Mouse (Mus musculus) stomach, embryonic 15.5 days (tissue): ENCODE measurements around the gene Adgrf5. TPM values are rescaled to one million over a fixed set of nuclear protein-coding genes. Genes with fewer than 3 reads are reported as not detected.

Experiments used
- ATAC-seq: fragments of 200-750 bp; cut with Nextera tagmentation; 2 replicates; pipeline ENCODE4 v1.8.0; 2017; ENCODE audit warnings: low read depth, moderate number of reproducible peaks, moderate TSS enrichment; ENCODE audit not compliant: insufficient read depth, low FRiP score
- H3K27ac ChIP-seq: fragments of 300-500 bp; sonication (generic); 2 replicates; pipeline ENCODE4 v1.5.1; 2015; ENCODE audit warnings: mild to moderate bottlenecking, inconsistent platforms
- H3K27me3 ChIP-seq: fragments of 300-500 bp; sonication (generic); replicated peaks from 2 replicates; pipeline ENCODE4 v1.6.1; 2015; ENCODE audit warnings: inconsistent platforms
- H3K36me3 ChIP-seq: fragments of 300-500 bp; sonication (generic); 2 replicates; pipeline ENCODE4 v1.6.1; 2015; ENCODE audit warnings: inconsistent platforms
- H3K4me1 ChIP-seq: fragments of 300-500 bp; sonication (generic); 2 replicates; pipeline ENCODE4 v1.6.1; 2015; ENCODE audit warnings: inconsistent platforms
- H3K4me2 ChIP-seq: fragments of 300-500 bp; sonication (generic); 2 replicates; pipeline ENCODE4 v1.6.1; 2015; ENCODE audit warnings: mild to moderate bottlenecking, inconsistent platforms
- H3K4me3 ChIP-seq: fragments of 300-500 bp; sonication (generic); replicated peaks from 2 replicates; pipeline ENCODE4 v1.5.1; 2015; ENCODE audit warnings: inconsistent platforms
- H3K9ac ChIP-seq: fragments of 300-500 bp; sonication (generic); 2 replicates; pipeline ENCODE4 v1.6.1; 2015; ENCODE audit warnings: inconsistent platforms
- H3K9me3 ChIP-seq: fragments of 300-500 bp; sonication (generic); 2 replicates; pipeline ENCODE4 v1.6.1; 2016; ENCODE audit warnings: inconsistent platforms
- WGBS: fragments of 180-500 bp; shearing (Covaris S2); methylation state at CpG from one replicate; pipeline ENCODE4 v1.1.7; 2015; 5-methylcytosine and 5-hydroxymethylcytosine counted together
- polyA plus RNA-seq: library from polyadenylated mRNA; unstranded; fragments of >200 nt; fragmentation: Nextera tagmentation; extraction: Ambion mirVana; gene quantifications from 2 replicates; pipeline ENCODE4 v1.2.1, GENCODE M21; 2015

The Adgrf5 gene
- polyA plus RNA-seq, 1 experiment from 2014 or later: 10.1 TPM

DNA sequence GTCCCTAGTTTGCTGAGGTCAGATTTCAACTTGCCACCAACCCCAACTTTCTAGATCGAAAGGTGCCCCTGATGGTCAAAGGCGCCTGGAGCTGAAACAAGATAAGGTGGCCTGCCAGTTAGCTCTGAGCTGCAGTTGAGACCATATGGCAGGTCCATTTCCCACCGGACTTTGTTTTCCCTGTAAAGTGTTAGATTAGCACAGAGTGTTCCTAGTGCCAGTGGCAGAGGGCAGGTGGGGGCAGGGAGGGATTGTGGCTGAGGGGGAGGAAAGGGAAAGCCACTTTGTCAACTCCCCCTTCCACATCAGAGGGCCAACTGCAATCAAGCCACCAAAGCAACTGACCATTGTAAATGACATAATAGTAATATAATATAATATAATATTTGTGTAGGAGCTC lies 26.9 kb downstream of the Adgrf5 start:
- H3K27me3 ChIP-seq: no peaks in the 10 kb centered on the region
- no peak overlapping the region for H3K4me2 ChIP-seq
- no peaks in the 10 kb centered on the region for H3K4me1 ChIP-seq
- no peak overlapping the region for H3K4me3 ChIP-seq
- H3K9me3 ChIP-seq: no peaks in the 10 kb centered on the region
- H3K36me3 ChIP-seq: no peaks in the 10 kb centered on the region
- H3K27ac ChIP-seq: no peak overlapping the region
- WGBS: 38% methylated on average over 3 of the region's 3 CpGs
- no peak; the same call in 1 of the 2 replicates for ATAC-seq
- H3K9ac ChIP-seq: no peak overlapping the region

DNA sequence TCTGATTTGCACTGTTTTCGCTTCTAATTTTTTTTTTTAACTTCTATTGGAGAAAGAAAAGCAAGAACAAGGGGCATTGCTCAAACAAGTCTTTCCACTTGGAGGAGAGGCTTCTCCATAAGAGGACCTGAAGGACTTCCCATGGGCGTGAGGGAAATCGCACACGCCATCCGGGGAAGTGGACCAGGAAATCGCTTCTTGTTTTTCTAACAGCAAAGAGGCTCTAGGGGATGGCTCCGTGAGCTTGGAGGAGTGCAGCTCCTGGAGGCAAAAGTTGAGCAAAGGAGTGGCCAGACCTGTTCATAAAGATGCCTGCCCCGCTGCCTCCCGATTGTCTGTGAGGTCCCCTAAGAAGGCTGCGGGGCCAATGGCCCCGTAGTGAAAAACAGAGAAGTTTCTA lies 29.0 kb downstream of the Adgrf5 start:
- H3K9me3 ChIP-seq: no peaks in the 10 kb centered on the region
- no peaks in the 10 kb centered on the region for H3K4me1 ChIP-seq
- H3K4me2 ChIP-seq: no peak overlapping the region
- H3K4me3 ChIP-seq: 0 out of 2 replicates have a peak overlapping the region, but pooled peaks have one; percentile 8
- ATAC-seq: no peak
- WGBS: 79% methylated on average over 11 of the region's 11 CpGs
- H3K36me3 ChIP-seq: no peaks in the 10 kb centered on the region
- no peak overlapping the region for H3K9ac ChIP-seq
- H3K27me3 ChIP-seq: no peaks in the 10 kb centered on the region
- no peak overlapping the region for H3K27ac ChIP-seq

DNA sequence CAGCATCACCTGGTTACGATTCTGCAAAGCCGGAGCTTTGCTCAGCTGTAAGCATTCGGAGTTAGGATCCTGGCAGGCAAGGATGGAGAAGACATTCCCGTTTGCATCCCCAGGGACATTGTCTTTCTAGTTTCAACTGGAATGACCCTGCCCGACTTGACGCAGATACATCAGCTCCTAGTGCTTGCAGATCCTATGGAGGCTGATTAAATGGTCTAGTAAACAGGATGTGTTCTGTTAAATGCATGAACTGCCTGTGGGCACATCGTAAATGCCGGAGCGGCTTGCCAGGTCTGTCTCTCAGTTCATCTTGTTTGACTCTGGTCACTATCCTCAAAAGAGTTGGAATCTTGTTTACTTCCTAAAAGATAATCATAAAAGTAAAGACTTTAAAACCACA lies 31.9 kb downstream of the Adgrf5 start:
- H3K4me1 ChIP-seq: no peaks in the 10 kb centered on the region
- no peak overlapping the region for H3K27ac ChIP-seq
- H3K9ac ChIP-seq: no peak overlapping the region
- no peak for ATAC-seq
- WGBS: 65% methylated on average over 9 of the region's 9 CpGs
- no peaks in the 10 kb centered on the region for H3K27me3 ChIP-seq
- no peaks in the 10 kb centered on the region for H3K36me3 ChIP-seq
- no peaks in the 10 kb centered on the region for H3K9me3 ChIP-seq
- H3K4me2 ChIP-seq: no peak overlapping the region
- no peak overlapping the region for H3K4me3 ChIP-seq

DNA sequence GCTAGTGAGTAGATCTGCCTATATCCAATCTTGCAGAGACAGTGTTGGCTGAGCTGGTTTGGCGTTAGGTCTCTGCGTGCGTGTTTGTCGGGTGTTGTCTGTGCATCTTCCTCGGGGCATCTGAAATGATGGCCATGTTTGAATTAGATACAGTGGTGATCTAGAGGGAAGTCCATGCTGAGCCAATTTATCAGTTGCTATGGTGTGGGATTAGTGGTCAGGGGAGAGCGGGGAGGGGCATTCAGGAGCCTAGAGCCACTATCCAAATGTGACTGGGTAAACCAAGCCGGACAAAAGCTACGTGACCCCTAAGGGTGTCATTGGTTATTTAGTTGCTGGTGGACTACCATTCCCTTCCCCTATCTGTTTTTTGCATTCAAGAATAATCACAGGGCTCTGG lies 33.4 kb downstream of the Adgrf5 start:
- H3K36me3 ChIP-seq: no peaks in the 10 kb centered on the region
- H3K4me3 ChIP-seq: no peak overlapping the region
- no peaks in the 10 kb centered on the region for H3K9me3 ChIP-seq
- H3K4me2 ChIP-seq: no peak overlapping the region
- no peak overlapping the region for H3K27ac ChIP-seq
- WGBS: 81% methylated on average over 8 of the region's 8 CpGs
- H3K27me3 ChIP-seq: no peaks in the 10 kb centered on the region
- no peak overlapping the region for H3K9ac ChIP-seq
- no peaks in the 10 kb centered on the region for H3K4me1 ChIP-seq
- no peak for ATAC-seq

DNA sequence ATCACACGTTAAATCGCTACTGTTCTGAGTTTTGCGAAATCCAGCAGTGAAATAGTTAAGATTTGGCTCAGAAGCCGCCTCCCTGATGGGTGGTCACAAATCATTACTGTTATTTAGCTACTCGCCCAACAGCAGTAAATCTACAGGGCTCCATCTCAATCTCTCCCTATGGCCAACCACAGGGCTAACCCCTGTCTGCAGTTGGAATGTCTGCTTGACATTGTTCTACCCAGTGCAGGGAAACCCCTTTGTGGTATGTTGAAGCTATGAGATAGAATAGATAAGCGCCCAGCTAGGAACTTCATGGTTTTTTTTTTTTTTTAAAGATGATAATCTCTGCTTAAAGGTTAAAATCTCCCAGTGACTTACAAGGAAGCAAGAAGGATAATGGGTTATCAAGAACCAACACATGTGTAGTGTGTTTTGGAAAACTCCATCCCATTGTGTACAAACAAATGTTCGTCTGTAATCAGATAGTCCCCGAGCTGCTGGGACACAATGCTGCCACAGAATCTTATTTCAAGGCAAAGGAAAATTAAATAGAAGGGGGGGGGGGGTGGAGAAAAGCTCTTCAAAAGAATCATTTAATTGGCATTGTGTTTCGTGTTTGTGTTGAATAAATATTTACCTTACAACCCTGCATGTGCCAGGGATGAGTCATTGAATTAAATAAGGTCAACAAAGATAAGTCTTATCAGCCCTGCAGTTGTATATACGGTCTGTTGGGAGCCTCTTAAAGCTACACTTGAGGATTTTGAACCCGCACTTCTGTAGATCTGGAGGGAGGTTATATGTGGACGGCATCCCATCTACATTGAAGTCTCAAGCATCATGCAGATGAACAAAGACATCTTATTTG lies 35.4 kb downstream of the Adgrf5 start:
- Histone ChIP-seq H3K27me3 (no peaks in the 10 kb centered on the region), H3K4me2 (no peak overlapping the region), H3K9ac (no peak overlapping the region), H3K4me3 (no peak overlapping the region), H3K4me1 (no peaks in the 10 kb centered on the region), H3K9me3 (no peaks in the 10 kb centered on the region), H3K27ac (no peak overlapping the region), H3K36me3 (no peaks in the 10 kb centered on the region)
- 50% methylated on average over 12 of the region's 12 CpGs for WGBS
- ATAC-seq: 0 out of 2 replicates have a peak, but pooled peaks have one; percentile 45

DNA sequence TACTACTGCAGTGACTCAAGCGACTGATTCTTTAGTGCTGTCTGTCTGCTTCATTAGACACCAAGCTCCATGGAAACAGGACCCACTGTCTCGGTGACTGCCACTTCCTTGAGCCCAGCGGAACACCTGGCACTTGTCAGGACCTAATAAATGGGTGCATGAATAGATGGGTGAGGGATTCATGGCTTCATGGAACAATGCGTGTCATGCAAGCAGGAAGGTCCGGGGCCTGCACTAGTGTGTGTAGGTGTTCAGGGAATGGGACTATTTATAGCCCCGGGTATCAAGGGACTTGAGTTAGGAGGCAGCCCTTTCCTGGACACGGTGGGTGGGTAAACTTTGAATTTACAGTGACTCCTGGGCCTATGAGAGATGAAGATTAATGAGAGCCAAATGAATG lies 38.4 kb downstream of the Adgrf5 start:
- no peak overlapping the region for H3K9ac ChIP-seq
- H3K4me2 ChIP-seq: no peak overlapping the region
- no peaks in the 10 kb centered on the region for H3K9me3 ChIP-seq
- H3K27me3 ChIP-seq: no peaks in the 10 kb centered on the region
- no peak overlapping the region for H3K27ac ChIP-seq
- WGBS: 60% methylated on average over 7 of the region's 7 CpGs
- no peak overlapping the region for H3K4me3 ChIP-seq
- no peaks in the 10 kb centered on the region for H3K4me1 ChIP-seq
- no peak for ATAC-seq
- no peaks in the 10 kb centered on the region for H3K36me3 ChIP-seq

DNA sequence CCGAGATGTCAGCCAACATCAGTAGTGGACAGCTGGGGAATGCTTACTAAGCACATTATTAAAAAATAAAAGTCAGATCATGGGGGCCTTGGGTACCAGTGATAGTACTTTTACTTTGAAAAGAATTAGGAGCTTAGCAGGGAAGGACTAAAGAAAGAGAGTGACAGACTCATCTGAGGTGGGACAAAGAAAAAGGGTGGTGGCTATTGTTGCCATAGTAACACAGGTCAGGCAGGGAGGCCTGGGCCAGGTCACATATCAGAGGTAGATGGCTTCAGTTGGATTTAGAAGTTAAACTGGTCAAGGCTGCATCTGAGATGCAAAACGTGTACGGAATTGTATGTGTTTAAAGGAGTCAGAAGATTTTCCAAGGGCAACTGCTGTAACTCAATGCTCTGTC lies 38.9 kb downstream of the Adgrf5 start:
- WGBS: 66% methylated on average over 3 of the region's 3 CpGs
- Histone ChIP-seq H3K4me1 (no peaks in the 10 kb centered on the region), H3K9me3 (no peaks in the 10 kb centered on the region), H3K27ac (no peak overlapping the region), H3K9ac (no peak overlapping the region), H3K36me3 (no peaks in the 10 kb centered on the region), H3K4me3 (no peak overlapping the region), H3K4me2 (no peak overlapping the region), H3K27me3 (no peaks in the 10 kb centered on the region)
- ATAC-seq: no peak

DNA sequence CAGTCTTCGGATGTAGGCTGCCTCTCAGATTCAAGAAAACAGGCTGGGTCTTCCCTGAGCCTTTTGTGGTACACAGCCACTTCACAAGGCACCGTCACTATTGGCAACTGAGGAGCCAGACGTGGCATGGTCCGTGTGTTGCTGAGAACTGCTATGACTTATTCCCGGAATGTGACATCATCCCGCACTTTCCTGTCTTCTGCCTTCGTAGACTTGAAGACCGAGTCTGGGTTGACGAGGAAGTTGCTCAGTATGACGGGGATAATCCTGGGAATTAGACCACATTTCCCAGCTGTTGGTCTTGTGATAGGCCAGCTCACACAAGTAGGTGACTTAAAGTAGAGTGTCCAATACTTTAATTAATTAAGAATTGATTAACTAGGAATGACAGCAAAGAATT lies 40.2 kb downstream of the Adgrf5 start:
- Histone ChIP-seq H3K4me2 (no peak overlapping the region), H3K9me3 (no peaks in the 10 kb centered on the region)
- 72% methylated on average over 10 of the region's 10 CpGs for whole genome bisulfite sequencing

DNA sequence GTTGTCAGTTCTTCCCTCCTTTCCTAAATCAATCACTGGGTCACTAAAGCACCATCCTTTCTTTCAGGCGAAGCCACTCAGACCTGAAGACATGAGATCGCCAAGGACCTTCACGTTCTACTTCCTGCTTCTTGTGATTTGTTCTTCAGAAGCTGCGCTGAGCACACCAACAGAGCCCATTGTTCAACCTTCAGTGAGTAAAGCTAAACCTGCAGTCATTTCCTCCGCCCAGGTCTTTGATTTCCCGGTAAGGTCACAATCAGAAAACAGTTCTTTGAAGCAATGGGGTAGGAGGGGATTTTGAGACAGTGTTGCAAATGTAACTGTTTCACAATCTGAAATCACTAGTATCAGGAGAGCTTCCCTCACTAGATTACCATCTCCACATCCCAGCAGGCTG lies 43.6 kb downstream of the Adgrf5 start:
- H3K9ac ChIP-seq: no peak overlapping the region
- H3K4me3 ChIP-seq: no peak overlapping the region
- H3K4me2 ChIP-seq: no peak overlapping the region
- no peaks in the 10 kb centered on the region for H3K27me3 ChIP-seq
- WGBS: 46% methylated on average over 6 of the region's 6 CpGs
- H3K9me3 ChIP-seq: no peaks in the 10 kb centered on the region
- ATAC-seq: no peak
- H3K36me3 ChIP-seq: no peaks in the 10 kb centered on the region
- H3K27ac ChIP-seq: no peak overlapping the region
- no peaks in the 10 kb centered on the region for H3K4me1 ChIP-seq

More for the DNA sequence above, 40.2 kb downstream of the Adgrf5 start:
- H3K4me1 ChIP-seq: no peaks in the 10 kb centered on the region
- no peak for ATAC-seq
- H3K4me3 ChIP-seq: no peak overlapping the region
- no peak overlapping the region for H3K27ac ChIP-seq
- H3K36me3 ChIP-seq: no peaks in the 10 kb centered on the region
- H3K9ac ChIP-seq: no peak overlapping the region
- H3K27me3 ChIP-seq: no peaks in the 10 kb centered on the region

DNA sequence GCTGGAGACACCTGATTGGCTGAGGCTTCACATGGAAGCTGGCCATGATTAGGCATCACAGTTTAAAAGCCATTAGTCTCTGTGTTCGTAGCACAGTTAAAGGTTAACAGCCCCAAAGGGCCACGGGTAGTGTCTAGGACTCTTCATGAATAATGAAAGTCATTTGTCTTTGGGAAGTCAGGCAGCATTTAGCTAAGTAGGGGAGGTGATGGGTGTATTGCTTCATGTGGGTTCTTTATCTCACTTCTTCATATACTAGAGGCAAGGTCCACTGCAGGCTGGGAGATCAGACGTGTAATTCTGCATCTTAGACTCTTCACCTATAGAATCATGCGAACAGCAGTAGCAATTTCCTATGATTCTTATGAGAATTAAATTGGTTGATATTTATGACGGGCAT lies 44.2 kb downstream of the Adgrf5 start:
- Histone ChIP-seq H3K36me3 (no peaks in the 10 kb centered on the region), H3K27me3 (no peaks in the 10 kb centered on the region), H3K9ac (no peak overlapping the region), H3K27ac (no peak overlapping the region), H3K4me2 (no peak overlapping the region), H3K4me1 (no peaks in the 10 kb centered on the region), H3K4me3 (no peak overlapping the region), H3K9me3 (no peaks in the 10 kb centered on the region)
- 50% methylated on average over 5 of the region's 5 CpGs for WGBS
- ATAC-seq: no peak

DNA sequence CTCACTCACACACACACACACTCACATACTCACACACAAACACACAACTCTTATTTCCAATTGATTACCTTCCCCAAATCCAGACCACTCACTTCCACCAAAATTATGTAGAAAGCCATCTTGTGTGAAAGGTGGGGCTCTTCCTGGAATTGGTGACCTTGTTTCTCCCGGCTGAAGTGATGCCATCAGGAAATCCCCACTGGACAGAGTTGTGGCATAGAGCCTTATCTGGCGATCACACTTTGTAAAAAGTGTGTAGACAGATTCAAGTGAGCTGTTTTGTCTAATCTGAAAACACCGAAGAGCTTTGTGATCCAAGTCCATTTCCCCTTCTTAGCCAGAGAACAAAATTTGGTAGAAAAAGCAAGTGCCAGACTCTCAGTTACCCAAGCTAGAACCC lies 46.1 kb downstream of the Adgrf5 start:
- H3K9ac ChIP-seq: no peak overlapping the region
- H3K27ac ChIP-seq: no peak overlapping the region
- no peak overlapping the region for H3K4me3 ChIP-seq
- no peaks in the 10 kb centered on the region for H3K4me1 ChIP-seq
- H3K4me2 ChIP-seq: no peak overlapping the region
- no peaks in the 10 kb centered on the region for H3K36me3 ChIP-seq
- H3K9me3 ChIP-seq: no peaks in the 10 kb centered on the region
- ATAC-seq: no peak
- 76% methylated on average over 3 of the region's 3 CpGs for WGBS
- no peaks in the 10 kb centered on the region for H3K27me3 ChIP-seq

DNA sequence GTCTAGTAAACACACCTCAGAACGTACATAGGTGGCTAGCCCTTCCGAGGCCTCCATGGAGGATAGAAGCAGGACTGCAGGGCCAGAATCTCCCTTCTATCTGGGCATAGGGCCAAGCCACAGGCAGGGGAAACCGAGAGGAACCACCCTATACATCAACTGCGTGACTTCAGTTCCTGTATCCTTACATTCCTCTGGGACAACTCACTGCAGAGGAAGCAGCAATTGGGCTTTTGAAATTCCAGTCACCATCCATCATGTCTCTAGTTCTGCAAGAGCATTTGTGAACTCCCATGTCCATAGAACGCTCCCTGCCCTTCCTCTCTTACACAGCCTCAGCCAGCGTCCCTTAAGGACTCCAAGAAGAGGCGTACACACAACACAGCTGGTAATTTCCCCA lies 47.3 kb downstream of the Adgrf5 start:
- Histone ChIP-seq H3K4me3 (no peak overlapping the region), H3K27me3 (no peaks in the 10 kb centered on the region), H3K4me2 (no peak overlapping the region), H3K36me3 (no peaks in the 10 kb centered on the region), H3K27ac (no peak overlapping the region), H3K9me3 (no peaks in the 10 kb centered on the region), H3K9ac (no peak overlapping the region), H3K4me1 (no peaks in the 10 kb centered on the region)
- WGBS: 34% methylated on average over 7 of the region's 7 CpGs
- ATAC-seq: 0 out of 2 replicates have a peak, but pooled peaks have one; percentile 53
